Mouse (Mus musculus): ENCODE data around the gene Orm3. TPM values are rescaled to one million over a fixed set of nuclear protein-coding genes. Genes with fewer than 3 reads are reported as not detected.

Orm3 gene
- polyA plus RNA-seq (2012; rRNA removed) (not detected in 2 replicates), polyA plus RNA-seq (2014; fragmentation: Nextera tagmentation; extraction: Ambion mirVana) (not detected in 2 replicates)

DNA sequence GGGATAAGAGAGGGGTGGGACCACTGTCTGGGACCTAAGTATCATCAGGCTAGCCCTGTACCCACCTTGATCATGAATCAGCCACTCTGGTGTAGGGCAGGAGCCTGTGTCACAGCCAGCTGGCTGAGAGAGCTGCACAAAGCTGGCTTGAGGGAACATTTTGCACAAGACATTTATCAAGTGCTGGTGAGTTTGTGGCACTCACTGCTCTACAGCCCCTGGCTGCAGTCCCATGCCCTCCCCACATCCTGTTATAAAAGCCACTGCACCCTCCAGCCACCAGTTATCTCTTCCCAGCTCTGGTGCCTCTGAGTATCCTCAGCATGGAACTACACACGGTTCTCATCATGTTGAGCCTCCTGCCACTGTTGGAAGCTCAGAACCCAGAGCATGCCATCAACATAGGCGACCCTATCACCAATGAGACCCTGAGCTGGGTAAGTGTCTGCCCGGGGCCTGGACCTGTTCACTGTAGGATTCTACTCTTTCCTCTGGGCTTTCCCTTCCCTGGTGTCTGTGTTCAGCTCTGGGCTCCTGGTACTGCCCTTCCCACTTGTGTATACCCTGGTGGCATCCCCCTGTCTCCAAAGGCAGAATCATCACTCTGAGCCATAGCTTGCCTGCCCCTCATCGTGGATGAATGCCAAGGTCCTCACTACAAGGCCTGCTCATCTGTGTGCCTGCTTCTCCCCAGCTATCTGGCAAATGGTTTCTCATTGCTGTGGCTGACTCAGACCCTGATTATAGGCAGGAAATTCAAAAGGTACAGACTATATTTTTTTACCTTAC lies at the start of gene Orm3:
Gene Orm3 (plus strand): TSS at position 286 of the 789 bp plus-strand sequence.
- no peak within 1 kb of the TSS for H3K4me3 ChIP-seq (ENCODE audit: insufficient read depth in 1 of 2, low read depth in 2 of 2, low read length in 2 of 2)
- H3K9me3 ChIP-seq (ENCODE audit: control insufficient read depth, low read length): no peaks in the 10 kb centered on the region
- no peaks in the 10 kb centered on the region for H3K36me3 ChIP-seq (replicated peaks; ENCODE audit: control insufficient read depth, insufficient read depth, low read depth)
- H3K27ac ChIP-seq: no peak within 1 kb of the TSS
- no peaks in the 10 kb centered on the region for H3K27me3 ChIP-seq (ENCODE audit: control insufficient read depth, insufficient read depth, low read length)
- ATAC-seq (ENCODE audit: insufficient read depth) (no peak), DNase-seq (ENCODE audit: low read depth in 3 of 3, low spot score in 3 of 3) (no peak)
- no peak within 1 kb of the TSS for H3K9ac ChIP-seq (replicated peaks)
- WGBS (ENCODE audit: insufficient replicate concordance): 38% methylated on average over 4 of the region's 4 CpGs
- H3K4me1 ChIP-seq (replicated peaks; ENCODE audit: control insufficient read depth in 2 of 2, insufficient read depth in 2 of 2, low read length in 1 of 2): no peaks in the 10 kb centered on the region; a peak in 1 of 4 replicates
- TF ChIP-seq CTCF (IDR thresholded peaks at IDR 0.05; ENCODE audit: low read depth): no peak
- no peak for TF ChIP-seq EP300 (IDR thresholded peaks at IDR 0.05; ENCODE audit: low read depth)
- no peak within 1 kb of the TSS for H3K4me2 ChIP-seq (ENCODE audit: low read depth)

DNA sequence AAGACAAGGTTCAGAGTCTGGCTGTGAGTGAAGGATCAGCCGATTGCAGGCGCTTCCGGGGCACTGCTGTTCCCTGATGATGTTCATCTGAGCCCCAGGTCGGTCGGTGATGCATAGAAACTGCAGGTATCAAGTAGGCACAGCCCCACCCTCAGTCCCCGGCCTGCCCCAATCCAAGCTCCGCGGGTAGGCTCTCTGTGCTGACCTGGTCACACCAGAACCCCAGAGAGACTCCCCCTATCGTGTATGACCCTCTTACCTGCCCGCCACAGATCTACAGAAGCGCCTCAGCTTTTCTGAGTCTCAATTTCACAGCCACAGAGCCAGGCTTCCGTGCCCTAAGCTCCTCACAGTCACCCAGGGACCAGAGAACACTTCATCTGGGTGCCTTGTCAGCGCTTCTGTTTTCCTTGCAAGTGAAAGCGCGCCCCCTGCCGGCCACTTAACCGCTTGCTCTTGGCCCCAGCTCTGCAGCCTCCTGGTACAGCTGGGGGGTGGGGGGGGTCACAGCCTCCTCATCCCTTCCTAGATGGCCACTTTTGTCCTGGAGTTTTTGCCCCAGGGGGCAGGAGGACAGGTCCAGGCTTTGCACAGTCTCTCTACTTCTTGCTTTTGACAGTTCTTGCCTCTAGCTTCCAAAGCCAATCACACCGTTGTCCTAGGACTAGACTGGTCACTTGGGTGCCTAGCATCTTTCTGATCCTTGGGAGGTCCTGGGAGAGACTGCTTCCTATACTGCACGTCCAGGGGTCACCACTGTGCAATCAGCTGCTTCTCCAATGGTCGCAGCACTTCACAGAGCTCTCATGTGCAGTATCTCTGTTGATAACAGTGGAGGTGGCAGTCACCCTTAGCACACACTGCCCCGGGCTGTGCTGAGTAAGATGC lies 48.5 kb upstream of the Orm3 start:
- no peak overlapping the region for H3K4me3 ChIP-seq (ENCODE audit: insufficient read depth in 1 of 2, low read depth in 2 of 2, low read length in 2 of 2)
- TF ChIP-seq CTCF (IDR thresholded peaks at IDR 0.05; ENCODE audit: low read depth) (peak; percentile 87), EP300 (IDR thresholded peaks at IDR 0.05; ENCODE audit: low read depth) (no peak)
- DNase-seq (ENCODE audit: low read depth in 3 of 3, low spot score in 3 of 3): peak; percentile 30 to 43 (median 36)
- H3K27me3 ChIP-seq (ENCODE audit: control insufficient read depth, insufficient read depth, low read length): no peaks in the 10 kb centered on the region
- 23% methylated on average over 21 of the region's 21 CpGs for WGBS (ENCODE audit: insufficient replicate concordance)
- no peaks in the 10 kb centered on the region for H3K9me3 ChIP-seq (ENCODE audit: control insufficient read depth, low read length)
- H3K4me1 ChIP-seq (replicated peaks; ENCODE audit: control insufficient read depth in 2 of 2, insufficient read depth in 2 of 2, low read length in 1 of 2): no peaks in the 10 kb centered on the region
- H3K4me2 ChIP-seq (ENCODE audit: low read depth): no peak overlapping the region
- no peak overlapping the region for H3K27ac ChIP-seq
- H3K36me3 ChIP-seq (replicated peaks; ENCODE audit: control insufficient read depth, insufficient read depth, low read depth): no peaks in the 10 kb centered on the region
- no peak overlapping the region for H3K9ac ChIP-seq (replicated peaks)
- peak; percentile 47; the same call in 1 of the 2 replicates for ATAC-seq (ENCODE audit: insufficient read depth)

- WGBS (ENCODE audit: insufficient replicate concordance): 44% methylated on average over 3 of the region's 3 CpGs
- no peak for DNase-seq (ENCODE audit: low read depth in 3 of 3, low spot score in 3 of 3)
- ATAC-seq (ENCODE audit: insufficient read depth): no peak
Measured at GRCm38 (mm10) chr4:63308316-63308715, 47.6 kb upstream of the Orm3 start.

GRCm38 (mm10) chr4:63310247-63310855 lies 45.6 kb upstream of the Orm3 start:
- ATAC-seq (ENCODE audit: insufficient read depth) (no peak), DNase-seq (ENCODE audit: low read depth in 3 of 3, low spot score in 3 of 3) (no peak)
- H3K27me3 ChIP-seq (ENCODE audit: control insufficient read depth, insufficient read depth, low read length): no peaks in the 10 kb centered on the region
- H3K4me2 ChIP-seq (ENCODE audit: low read depth): no peak overlapping the region
- 42% methylated on average over 10 of the region's 10 CpGs for WGBS (ENCODE audit: insufficient replicate concordance)
- no peaks in the 10 kb centered on the region for H3K36me3 ChIP-seq (replicated peaks; ENCODE audit: control insufficient read depth, insufficient read depth, low read depth)
- H3K27ac ChIP-seq: no peak overlapping the region
- no peaks in the 10 kb centered on the region for H3K9me3 ChIP-seq (ENCODE audit: control insufficient read depth, low read length)
- H3K4me1 ChIP-seq (replicated peaks; ENCODE audit: control insufficient read depth in 2 of 2, insufficient read depth in 2 of 2, low read length in 1 of 2): no peaks in the 10 kb centered on the region
- H3K9ac ChIP-seq (replicated peaks): no peak overlapping the region
- H3K4me3 ChIP-seq (ENCODE audit: insufficient read depth in 1 of 2, low read depth in 2 of 2, low read length in 2 of 2): no peak overlapping the region
- TF ChIP-seq EP300 (IDR thresholded peaks at IDR 0.05; ENCODE audit: low read depth) (no peak), CTCF (IDR thresholded peaks at IDR 0.05; ENCODE audit: low read depth) (no peak)

More at GRCm38 (mm10) chr4:63308316-63308715, 47.6 kb upstream of the Orm3 start:
- H3K4me2 ChIP-seq (ENCODE audit: low read depth): no peak overlapping the region
- H3K4me1 ChIP-seq (replicated peaks; ENCODE audit: control insufficient read depth in 2 of 2, insufficient read depth in 2 of 2, low read length in 1 of 2): no peaks in the 10 kb centered on the region
- no peak overlapping the region for H3K4me3 ChIP-seq (ENCODE audit: insufficient read depth in 1 of 2, low read depth in 2 of 2, low read length in 2 of 2)
- no peak overlapping the region for H3K27ac ChIP-seq
- H3K9ac ChIP-seq (replicated peaks): no peak overlapping the region
- H3K27me3 ChIP-seq (ENCODE audit: control insufficient read depth, insufficient read depth, low read length): no peaks in the 10 kb centered on the region
- no peaks in the 10 kb centered on the region for H3K36me3 ChIP-seq (replicated peaks; ENCODE audit: control insufficient read depth, insufficient read depth, low read depth)
- TF ChIP-seq CTCF (IDR thresholded peaks at IDR 0.05; ENCODE audit: low read depth) (no peak), EP300 (IDR thresholded peaks at IDR 0.05; ENCODE audit: low read depth) (no peak)
- H3K9me3 ChIP-seq (ENCODE audit: control insufficient read depth, low read length): no peaks in the 10 kb centered on the region
